Mouse (Mus musculus): ENCODE results near the gene Ces1a. TPM values are rescaled to one million over a fixed set of nuclear protein-coding genes. Genes with fewer than 3 reads are reported as not detected.
A peak's percentile ranks its signal among the peaks of the same experiment; 100 is the strongest.

Gene Ces1a
- polyA plus RNA-seq, 1 experiment from 2014 or later = not detected

- Histone ChIP-seq H3K36me3 (ENCODE audit: control insufficient read depth, insufficient read depth, low read length) (no peaks in the 10 kb centered on the region), H3K27me3 (ENCODE audit: control insufficient read depth, insufficient read depth, low read length) (no peaks in the 10 kb centered on the region), H3K9ac (ENCODE audit: low read depth, low read length) (no peak overlapping the region), H3K4me1 (replicated peaks; ENCODE audit: control insufficient read depth, insufficient read depth, low read length) (no peaks in the 10 kb centered on the region), H3K27ac (ENCODE audit: low read depth, low read length) (no peak overlapping the region), H3K4me3 (ENCODE audit: low read depth, low read length) (no peak overlapping the region), H3K9me3 (ENCODE audit: control insufficient read depth, low read length) (no peaks in the 10 kb centered on the region), H3K4me2 (replicated peaks; ENCODE audit: low read depth, low read length) (no peak overlapping the region)
- 83% methylated on average over 4 of the region's 4 CpGs for WGBS
- DNase-seq (ENCODE audit: low spot score) = no peak
- no peak for ATAC-seq (ENCODE audit: low FRiP score)
Measured at GRCm38 (mm10) chr8:93014300-93014699, 33.7 kb downstream of the Ces1a start.

- 75% methylated on average over 6 of the region's 6 CpGs for WGBS
- DNase-seq (ENCODE audit: low spot score) (peak; percentile 32), ATAC-seq (ENCODE audit: low FRiP score) (no peak)
- no peaks in the 10 kb centered on the region for H3K27me3 ChIP-seq (ENCODE audit: control insufficient read depth, insufficient read depth, low read length)
- no peaks in the 10 kb centered on the region for H3K36me3 ChIP-seq (ENCODE audit: control insufficient read depth, insufficient read depth, low read length)
- no peaks in the 10 kb centered on the region for H3K9me3 ChIP-seq (ENCODE audit: control insufficient read depth, low read length)
- no peaks in the 10 kb centered on the region for H3K4me1 ChIP-seq (replicated peaks; ENCODE audit: control insufficient read depth, insufficient read depth, low read length)
- H3K4me3 ChIP-seq (ENCODE audit: low read depth, low read length) = no peak overlapping the region
- H3K27ac ChIP-seq (ENCODE audit: low read depth, low read length) = no peak overlapping the region
- H3K4me2 ChIP-seq (replicated peaks; ENCODE audit: low read depth, low read length) = no peak overlapping the region
- no peak overlapping the region for H3K9ac ChIP-seq (ENCODE audit: low read depth, low read length)
Measured at GRCm38 (mm10) chr8:93012226-93012625, 35.8 kb downstream of the Ces1a start.

- Histone ChIP-seq H3K9me3 (ENCODE audit: control insufficient read depth, low read length) (no peaks in the 10 kb centered on the region), H3K4me2 (replicated peaks; ENCODE audit: low read depth, low read length) (no peak overlapping the region), H3K27me3 (ENCODE audit: control insufficient read depth, insufficient read depth, low read length) (no peaks in the 10 kb centered on the region), H3K36me3 (ENCODE audit: control insufficient read depth, insufficient read depth, low read length) (no peaks in the 10 kb centered on the region), H3K9ac (ENCODE audit: low read depth, low read length) (no peak overlapping the region), H3K4me3 (ENCODE audit: low read depth, low read length) (no peak overlapping the region), H3K4me1 (replicated peaks; ENCODE audit: control insufficient read depth, insufficient read depth, low read length) (no peaks in the 10 kb centered on the region), H3K27ac (ENCODE audit: low read depth, low read length) (no peak overlapping the region)
- 13% methylated on average over 9 of the region's 9 CpGs for WGBS
- DNase-seq (ENCODE audit: low spot score) (peak; percentile 96), ATAC-seq (ENCODE audit: low FRiP score) (peak; percentile 72; the same call in 1 of the 2 replicates)
Measured at GRCm38 (mm10) chr8:93011439-93011838, 36.6 kb downstream of the Ces1a start.

- ATAC-seq (ENCODE audit: low FRiP score) (no peak), DNase-seq (ENCODE audit: low spot score) (peak; percentile 85)
- Histone ChIP-seq H3K36me3 (ENCODE audit: control insufficient read depth, insufficient read depth, low read length) (no peaks in the 10 kb centered on the region), H3K27me3 (ENCODE audit: control insufficient read depth, insufficient read depth, low read length) (no peaks in the 10 kb centered on the region), H3K27ac (ENCODE audit: low read depth, low read length) (no peak overlapping the region), H3K9ac (ENCODE audit: low read depth, low read length) (no peak overlapping the region), H3K4me3 (ENCODE audit: low read depth, low read length) (no peak overlapping the region), H3K4me2 (replicated peaks; ENCODE audit: low read depth, low read length) (no peak overlapping the region), H3K9me3 (ENCODE audit: control insufficient read depth, low read length) (no peaks in the 10 kb centered on the region), H3K4me1 (replicated peaks; ENCODE audit: control insufficient read depth, insufficient read depth, low read length) (no peaks in the 10 kb centered on the region)
- WGBS = 32% methylated on average over 5 of the region's 5 CpGs
Measured at GRCm38 (mm10) chr8:93010286-93010685, 37.7 kb downstream of the Ces1a start.

- Histone ChIP-seq H3K4me1 (replicated peaks; ENCODE audit: control insufficient read depth, insufficient read depth, low read length) (no peaks in the 10 kb centered on the region), H3K4me2 (replicated peaks; ENCODE audit: low read depth, low read length) (no peak overlapping the region), H3K36me3 (ENCODE audit: control insufficient read depth, insufficient read depth, low read length) (no peaks in the 10 kb centered on the region), H3K4me3 (ENCODE audit: low read depth, low read length) (no peak overlapping the region), H3K9ac (ENCODE audit: low read depth, low read length) (no peak overlapping the region), H3K27ac (ENCODE audit: low read depth, low read length) (no peak overlapping the region), H3K27me3 (ENCODE audit: control insufficient read depth, insufficient read depth, low read length) (no peaks in the 10 kb centered on the region), H3K9me3 (ENCODE audit: control insufficient read depth, low read length) (no peaks in the 10 kb centered on the region)
- no peak for ATAC-seq (ENCODE audit: low FRiP score)
- 42% methylated on average over 2 of the region's 2 CpGs for WGBS
- peak; percentile 82 for DNase-seq (ENCODE audit: low spot score)
Measured at GRCm38 (mm10) chr8:92998600-92998999, 49.4 kb downstream of the Ces1a start.

GRCm38 (mm10) chr8:92996840-92997239 lies 51.2 kb downstream of the Ces1a start:
- no peak overlapping the region for H3K4me2 ChIP-seq (replicated peaks; ENCODE audit: low read depth, low read length)
- H3K9ac ChIP-seq (ENCODE audit: low read depth, low read length) = no peak overlapping the region
- no peaks in the 10 kb centered on the region for H3K27me3 ChIP-seq (ENCODE audit: control insufficient read depth, insufficient read depth, low read length)
- ATAC-seq (ENCODE audit: low FRiP score) (no peak), DNase-seq (ENCODE audit: low spot score) (peak; percentile 38)
- no peaks in the 10 kb centered on the region for H3K9me3 ChIP-seq (ENCODE audit: control insufficient read depth, low read length)
- no peaks in the 10 kb centered on the region for H3K4me1 ChIP-seq (replicated peaks; ENCODE audit: control insufficient read depth, insufficient read depth, low read length)
- no peak overlapping the region for H3K27ac ChIP-seq (ENCODE audit: low read depth, low read length)
- 28% methylated on average over 5 of the region's 5 CpGs for WGBS
- no peak overlapping the region for H3K4me3 ChIP-seq (ENCODE audit: low read depth, low read length)
- H3K36me3 ChIP-seq (ENCODE audit: control insufficient read depth, insufficient read depth, low read length) = no peaks in the 10 kb centered on the region

- ATAC-seq (ENCODE audit: low FRiP score) (no peak), DNase-seq (ENCODE audit: low spot score) (no peak)
- Histone ChIP-seq H3K4me1 (replicated peaks; ENCODE audit: control insufficient read depth, insufficient read depth, low read length) (no peaks in the 10 kb centered on the region), H3K4me2 (replicated peaks; ENCODE audit: low read depth, low read length) (no peak overlapping the region), H3K9ac (ENCODE audit: low read depth, low read length) (no peak overlapping the region), H3K9me3 (ENCODE audit: control insufficient read depth, low read length) (no peaks in the 10 kb centered on the region), H3K4me3 (ENCODE audit: low read depth, low read length) (no peak overlapping the region), H3K36me3 (ENCODE audit: control insufficient read depth, insufficient read depth, low read length) (no peaks in the 10 kb centered on the region), H3K27ac (ENCODE audit: low read depth, low read length) (no peak overlapping the region), H3K27me3 (ENCODE audit: control insufficient read depth, insufficient read depth, low read length) (no peaks in the 10 kb centered on the region)
- WGBS = 56% methylated on average over 2 of the region's 2 CpGs
Measured at GRCm38 (mm10) chr8:92984376-92984775, 63.6 kb downstream of the Ces1a start.

- no peaks in the 10 kb centered on the region for H3K4me1 ChIP-seq (replicated peaks; ENCODE audit: control insufficient read depth, insufficient read depth, low read length)
- no peak overlapping the region for H3K4me2 ChIP-seq (replicated peaks; ENCODE audit: low read depth, low read length)
- no peak overlapping the region for H3K4me3 ChIP-seq (ENCODE audit: low read depth, low read length)
- no peak overlapping the region for H3K27ac ChIP-seq (ENCODE audit: low read depth, low read length)
- H3K9me3 ChIP-seq (ENCODE audit: control insufficient read depth, low read length) = no peaks in the 10 kb centered on the region
- H3K36me3 ChIP-seq (ENCODE audit: control insufficient read depth, insufficient read depth, low read length) = no peaks in the 10 kb centered on the region
- ATAC-seq (ENCODE audit: low FRiP score) (no peak), DNase-seq (ENCODE audit: low spot score) (no peak)
- WGBS = 79% methylated on average over 3 of the region's 3 CpGs
- no peak overlapping the region for H3K9ac ChIP-seq (ENCODE audit: low read depth, low read length)
- no peaks in the 10 kb centered on the region for H3K27me3 ChIP-seq (ENCODE audit: control insufficient read depth, insufficient read depth, low read length)
Measured at GRCm38 (mm10) chr8:92982491-92982890, 65.5 kb downstream of the Ces1a start.

GRCm38 (mm10) chr8:92976656-92977055 lies 71.3 kb downstream of the Ces1a start:
- Histone ChIP-seq H3K27ac (ENCODE audit: low read depth, low read length) (no peak overlapping the region), H3K36me3 (ENCODE audit: control insufficient read depth, insufficient read depth, low read length) (no peaks in the 10 kb centered on the region), H3K4me1 (replicated peaks; ENCODE audit: control insufficient read depth, insufficient read depth, low read length) (no peaks in the 10 kb centered on the region), H3K9me3 (ENCODE audit: control insufficient read depth, low read length) (no peaks in the 10 kb centered on the region), H3K27me3 (ENCODE audit: control insufficient read depth, insufficient read depth, low read length) (no peaks in the 10 kb centered on the region), H3K9ac (ENCODE audit: low read depth, low read length) (no peak overlapping the region), H3K4me3 (ENCODE audit: low read depth, low read length) (no peak overlapping the region), H3K4me2 (replicated peaks; ENCODE audit: low read depth, low read length) (no peak overlapping the region)
- 93% methylated on average over 5 of the region's 5 CpGs for WGBS
- no peak for DNase-seq (ENCODE audit: low spot score)
- ATAC-seq (ENCODE audit: low FRiP score) = no peak

Data from hindbrain, embryonic 11.5 days (tissue).